Mouse (Mus musculus) CD4-positive naive resting alpha-beta T cell, adult 57 days (primary cell): Measurements from ENCODE around the gene Olfr114. TPM values are rescaled to one million over a fixed set of nuclear protein-coding genes. Genes with fewer than 3 reads are reported as not detected.

ENCODE experiments used
- total RNA-seq: library from RNA; stranded (reverse); gene quantifications from one replicate; pipeline ENCODE4 v1.2.4, GENCODE M21; 2023

The Olfr114 gene
- total RNA-seq = not detected

DNA sequence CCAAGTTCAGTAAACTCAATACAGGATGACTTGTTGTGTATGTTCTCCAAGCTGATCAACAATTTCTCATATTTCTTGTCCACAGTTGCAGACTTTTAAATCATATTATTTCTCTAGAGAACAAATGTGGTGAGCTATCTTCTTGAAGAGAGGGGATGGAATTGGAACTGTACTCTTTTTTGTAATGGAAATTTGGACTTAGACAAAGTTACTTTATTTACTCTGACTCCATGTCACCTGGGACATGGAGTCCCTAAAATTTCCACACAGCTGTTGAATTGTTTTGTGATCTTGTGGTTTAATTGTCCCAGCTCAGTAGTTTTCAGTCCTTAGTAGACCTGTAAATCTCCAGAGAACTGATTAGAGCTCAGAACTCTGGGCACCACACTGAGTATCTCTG is at the start of gene Olfr114:
Olfr114 (minus strand) TSS at position 101 of the 400 bp plus-strand sequence.

DNA sequence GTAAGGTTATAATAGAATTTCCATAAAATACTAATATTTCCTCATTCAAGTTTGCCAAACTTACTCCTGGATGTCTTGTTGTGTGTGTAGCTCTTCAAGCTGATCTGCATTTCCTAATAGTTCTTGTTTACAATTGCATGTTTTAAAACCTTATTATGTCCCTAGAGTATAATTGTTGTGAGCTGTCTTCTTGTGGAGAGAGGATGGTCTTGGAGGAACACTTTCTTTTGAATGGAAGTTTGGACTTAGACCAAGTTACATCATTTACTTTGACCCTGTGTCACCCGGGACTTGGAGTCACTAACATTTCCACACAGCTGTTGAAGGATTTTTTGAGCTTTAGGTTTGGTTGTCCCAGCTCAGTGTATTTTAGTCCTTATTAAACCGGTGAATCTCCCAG is 34.5 kb upstream of the Olfr114 start, which contains the start of the genes Olfr115 and Olfr116:
Olfr115 (minus strand) TSS at position 101 of the 400 bp plus-strand sequence.
Olfr116 (minus strand) TSS at position 191 of the 400 bp plus-strand sequence.

DNA sequence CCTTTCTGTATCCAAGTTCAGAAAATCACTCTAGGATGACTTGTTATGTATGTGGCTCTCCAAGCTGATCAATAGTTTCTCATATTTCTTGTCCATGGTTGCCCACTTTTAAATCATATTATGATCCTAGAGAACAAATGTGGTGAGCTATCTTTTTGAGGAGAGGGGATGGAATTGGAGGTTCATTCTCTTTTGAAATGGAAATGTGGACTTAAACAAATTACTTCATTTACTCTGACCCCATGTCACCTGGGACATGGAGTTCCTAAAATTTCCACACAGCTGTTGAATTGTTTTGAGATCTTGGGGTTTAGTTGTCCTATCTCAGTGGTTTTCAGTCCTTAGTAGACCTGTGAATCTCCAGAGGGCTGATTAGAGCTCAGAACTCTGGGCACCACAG is 15.0 kb downstream of the Olfr114 start, which contains the start of gene Olfr113:
Olfr113 (minus strand) TSS at position 101 of the 400 bp plus-strand sequence.

DNA sequence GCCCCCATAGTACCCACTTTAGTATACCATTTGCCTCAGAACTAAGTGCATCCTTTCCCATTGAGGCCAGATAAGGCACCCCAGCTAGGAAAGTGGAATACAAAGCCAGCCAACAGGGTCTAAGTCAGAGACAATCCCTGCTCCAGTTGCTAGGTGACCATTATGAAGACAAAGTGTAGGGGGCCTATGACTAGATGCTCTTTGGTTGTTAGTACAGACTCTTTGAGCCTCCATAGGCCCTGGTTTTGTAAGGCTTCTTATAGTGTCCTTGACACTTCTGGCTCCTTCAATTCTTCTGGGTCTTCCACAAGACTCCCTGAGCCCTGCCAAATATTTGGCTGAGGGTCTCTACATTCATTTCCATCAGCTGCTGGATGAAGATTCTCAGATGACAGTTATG is 23.2 kb downstream of the Olfr114 start, which contains the start of gene Olfr112:
Olfr112 (minus strand) TSS at position 101 of the 400 bp plus-strand sequence.

Other genes with a start within 250 kb of the Olfr114 start
- gene Olfr104-ps, start 233.2 kb downstream of the Olfr114 start, total RNA-seq = not detected
- not detected for gene Olfr105-ps, start 213.7 kb downstream of the Olfr114 start, total RNA-seq
- not detected for gene Olfr106-ps, start 202.3 kb downstream of the Olfr114 start, total RNA-seq
- gene Olfr107, start 193.5 kb downstream of the Olfr114 start, total RNA-seq = not detected
- not detected for gene Olfr108, start 147.3 kb downstream of the Olfr114 start, total RNA-seq
- gene Olfr109, start 133.8 kb downstream of the Olfr114 start, total RNA-seq = not detected
- gene H2-M2, start 109.2 kb downstream of the Olfr114 start, total RNA-seq = not detected
- gene Olfr110, start 100.3 kb downstream of the Olfr114 start, total RNA-seq = not detected
- gene Olfr111, start 84.7 kb downstream of the Olfr114 start, total RNA-seq = not detected
- not detected for gene Olfr112, start 23.3 kb downstream of the Olfr114 start, total RNA-seq
- gene Olfr113, start 15.1 kb downstream of the Olfr114 start, total RNA-seq = not detected
- gene Olfr115, start 34.4 kb upstream of the Olfr114 start, total RNA-seq = not detected
- not detected for gene Olfr116, start 34.5 kb upstream of the Olfr114 start, total RNA-seq
- not detected for gene Olfr117, start 71.0 kb upstream of the Olfr114 start, total RNA-seq
- gene Olfr118, start 74.2 kb upstream of the Olfr114 start, total RNA-seq = not detected
- not detected for gene Olfr119, start 103.8 kb upstream of the Olfr114 start, total RNA-seq
- not detected for gene Olfr120, start 129.1 kb upstream of the Olfr114 start, total RNA-seq
- gene Olfr121, start 156.1 kb upstream of the Olfr114 start, total RNA-seq = not detected
- gene Olfr122, start 175.9 kb upstream of the Olfr114 start, total RNA-seq = not detected
- gene Olfr123, start 200.8 kb upstream of the Olfr114 start, total RNA-seq = not detected
- gene Olfr124, start 207.1 kb upstream of the Olfr114 start, total RNA-seq = not detected
- not detected for gene Olfr125, start 240.2 kb upstream of the Olfr114 start, total RNA-seq